Mouse (Mus musculus): ENCODE data around the gene Igdcc3.

The Igdcc3 gene

DNA sequence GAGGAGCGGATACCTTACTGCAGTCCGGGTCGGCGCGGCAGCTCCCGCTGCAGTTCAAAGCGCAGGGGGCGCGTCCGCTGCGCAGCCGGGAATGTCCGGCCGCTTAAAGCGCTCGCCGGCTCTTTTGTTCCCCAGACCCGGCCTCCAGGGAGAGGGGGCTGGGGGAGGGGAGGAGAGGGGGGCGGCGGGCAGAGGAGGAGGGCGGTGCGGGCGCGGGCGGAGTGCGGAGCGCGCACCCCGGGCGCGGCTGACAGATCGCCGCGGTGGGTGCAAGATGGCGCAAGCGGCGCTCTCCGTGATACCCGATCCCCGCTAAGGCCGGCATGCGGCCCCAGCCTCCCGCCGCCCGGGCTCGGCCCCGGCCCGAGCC is at the start of gene Igdcc3:
Gene Igdcc3 (plus strand): TSS at position 254 of the 370 bp plus-strand sequence.
- DNase-seq (ENCODE audit: low read depth, low spot score) = no peak

DNA sequence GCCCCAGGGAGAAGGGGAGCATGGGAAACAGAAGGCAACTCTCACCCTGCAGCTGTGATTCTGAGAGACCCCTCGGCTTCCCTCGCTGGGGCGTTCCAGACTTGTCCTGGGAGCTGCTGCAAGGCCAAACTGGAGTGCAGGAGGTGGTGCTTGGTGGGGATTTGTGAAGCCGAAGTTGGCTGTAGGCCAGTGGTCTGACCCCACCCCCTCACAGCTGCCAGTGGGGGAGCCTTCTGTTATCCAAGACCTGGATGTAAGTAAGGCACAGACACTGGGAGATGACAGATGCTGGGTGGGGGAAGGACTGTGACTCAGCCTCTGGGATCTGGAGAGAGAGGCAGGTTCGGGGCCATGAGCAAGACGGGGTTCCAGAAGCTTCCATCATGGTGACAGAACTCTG is 46.8 kb upstream of the Igdcc3 start:
- DNase-seq (ENCODE audit: low read depth, low spot score) = no peak

DNA sequence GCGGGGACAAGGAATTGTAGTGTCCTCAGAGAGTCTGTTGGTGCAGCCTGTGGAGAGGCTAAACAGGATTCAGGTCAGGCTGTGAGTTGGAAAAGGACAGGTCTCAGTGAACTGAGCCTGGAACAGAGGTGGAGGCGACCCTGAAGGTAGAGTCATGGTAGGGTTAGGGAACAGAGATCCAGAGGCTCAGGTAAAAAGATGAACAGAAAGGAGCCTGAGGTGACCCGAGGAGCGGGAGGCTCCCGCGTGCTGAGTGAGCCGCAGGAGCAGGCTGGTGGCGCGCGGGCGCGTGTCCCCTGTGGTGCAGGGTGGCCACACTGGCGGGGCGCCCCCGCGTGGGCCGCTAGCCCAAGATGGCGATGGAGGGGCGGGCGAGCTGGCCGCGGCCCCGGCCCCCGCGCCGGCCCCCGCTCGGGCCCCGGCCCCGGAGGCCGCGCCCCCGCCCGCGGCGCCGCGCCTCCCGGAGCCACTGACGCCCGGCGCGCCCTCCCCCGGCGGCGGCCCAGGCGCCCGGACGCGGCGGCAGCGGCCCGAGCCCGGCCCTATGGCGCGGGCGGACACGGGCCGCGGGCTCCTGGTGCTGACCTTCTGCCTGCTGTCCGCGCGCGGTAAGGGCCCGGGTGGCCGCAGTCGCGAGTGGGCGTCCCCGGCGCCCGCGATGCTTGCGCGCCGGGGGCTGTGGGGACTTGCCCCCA is 39.9 kb upstream of the Igdcc3 start, which contains the start of gene Igdcc4:
Gene Igdcc4 (plus strand): TSS at position 496 of the 695 bp plus-strand sequence.
- no peak for DNase-seq (ENCODE audit: low read depth, low spot score)

DNA sequence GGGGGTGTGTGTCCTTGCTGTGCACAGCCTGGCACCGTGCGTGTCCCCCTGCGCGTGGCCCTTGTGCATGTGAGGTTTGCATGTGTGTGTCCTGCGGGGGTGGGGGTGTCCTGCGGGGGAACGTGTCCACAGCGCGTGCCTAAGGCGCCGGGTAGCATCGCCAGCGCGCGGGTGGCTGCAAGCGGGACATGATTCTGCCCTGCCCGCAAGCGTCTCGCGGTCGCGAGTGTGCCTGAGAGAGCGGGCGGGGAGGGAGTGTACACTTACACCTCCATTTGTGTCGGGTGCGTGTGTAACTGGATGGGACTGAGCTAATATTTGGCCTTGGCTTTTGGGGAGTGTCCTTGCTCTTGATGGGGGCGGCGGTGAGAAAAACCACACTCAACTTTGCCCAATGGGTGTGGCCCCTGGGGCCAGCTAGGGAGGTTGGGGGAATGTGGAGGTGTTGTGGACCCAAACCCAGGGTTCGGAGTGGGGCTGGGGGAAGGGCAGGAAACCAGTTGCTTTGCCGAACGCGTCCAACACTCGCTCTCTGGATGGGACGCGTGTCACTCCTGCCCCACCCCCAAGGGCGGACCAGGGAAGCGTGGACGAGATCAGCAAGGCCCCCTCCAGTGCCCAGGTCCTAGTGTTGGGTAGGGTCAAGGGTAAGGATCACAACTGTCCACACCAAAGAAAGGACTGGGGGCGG is 39.2 kb upstream of the Igdcc3 start:
- DNase-seq (ENCODE audit: low read depth, low spot score) = no peak

DNA sequence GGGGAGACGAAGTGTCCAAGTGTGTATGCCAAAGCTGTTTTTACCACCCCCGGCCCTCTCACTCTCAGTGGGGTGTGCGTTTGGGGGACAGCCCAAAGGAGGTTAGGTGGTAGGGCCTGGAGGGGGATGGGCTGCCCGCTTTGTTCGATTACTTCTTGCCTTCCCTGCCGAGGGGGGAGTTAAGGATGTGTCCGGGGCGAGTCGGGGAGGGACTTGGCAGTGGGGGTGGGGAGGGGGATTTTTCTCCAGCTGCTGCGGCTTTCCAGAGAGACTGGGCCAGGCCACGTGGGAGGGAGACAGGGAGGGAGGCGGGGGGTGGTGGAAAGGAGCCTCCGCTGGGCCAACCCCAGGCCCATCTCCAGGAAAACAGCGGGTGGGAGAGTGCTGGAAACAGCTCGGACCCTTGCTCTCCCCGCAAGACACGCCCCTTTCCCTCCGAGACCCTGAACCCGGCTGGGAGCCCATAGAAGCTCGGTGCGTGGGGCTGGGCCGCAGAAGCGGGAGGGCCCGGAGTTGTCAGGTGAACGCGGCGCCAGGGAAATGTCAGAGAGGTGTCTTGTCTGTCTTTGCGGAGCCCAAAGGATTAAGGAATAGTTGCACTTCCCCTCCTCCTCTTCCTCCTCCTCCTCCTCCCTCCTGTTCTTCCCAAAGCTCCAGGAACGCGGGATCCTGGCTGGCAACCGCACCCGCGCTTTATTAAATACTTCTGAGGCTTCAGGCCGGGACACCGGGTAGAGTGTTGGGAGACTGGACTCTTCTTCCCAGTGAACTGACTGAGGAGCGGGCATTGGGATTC is 38.4 kb upstream of the Igdcc3 start:
- no peak for DNase-seq (ENCODE audit: low read depth, low spot score)

DNA sequence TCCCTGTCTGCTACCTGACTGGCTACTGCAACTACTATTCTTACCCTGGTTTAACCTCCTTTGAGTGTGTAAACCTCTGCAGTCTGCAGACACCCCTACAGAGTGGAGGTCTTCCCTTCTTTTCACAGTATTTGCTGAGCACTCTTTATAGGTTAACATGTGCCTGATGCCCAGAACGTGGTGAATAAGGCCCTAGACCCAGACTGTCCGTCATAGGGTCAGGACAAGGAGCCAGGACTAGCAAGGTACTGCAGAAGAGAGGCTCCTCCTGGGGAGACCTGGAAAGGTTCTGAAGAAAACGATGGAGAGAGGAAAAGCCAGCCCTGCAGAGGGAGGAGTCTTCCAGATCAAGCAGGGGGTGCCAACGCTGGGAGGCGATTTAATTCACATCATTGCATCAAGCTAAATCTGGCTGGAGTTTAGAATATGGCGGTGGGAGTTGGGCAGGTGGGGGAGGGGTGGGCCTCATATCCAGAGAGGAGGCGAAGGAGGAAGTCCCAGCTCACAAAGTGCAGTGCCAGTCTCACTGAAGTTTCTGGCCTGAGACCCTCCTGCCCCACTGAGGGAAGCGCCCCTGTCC is 37.7 kb upstream of the Igdcc3 start:
- no peak for DNase-seq (ENCODE audit: low read depth, low spot score)

DNA sequence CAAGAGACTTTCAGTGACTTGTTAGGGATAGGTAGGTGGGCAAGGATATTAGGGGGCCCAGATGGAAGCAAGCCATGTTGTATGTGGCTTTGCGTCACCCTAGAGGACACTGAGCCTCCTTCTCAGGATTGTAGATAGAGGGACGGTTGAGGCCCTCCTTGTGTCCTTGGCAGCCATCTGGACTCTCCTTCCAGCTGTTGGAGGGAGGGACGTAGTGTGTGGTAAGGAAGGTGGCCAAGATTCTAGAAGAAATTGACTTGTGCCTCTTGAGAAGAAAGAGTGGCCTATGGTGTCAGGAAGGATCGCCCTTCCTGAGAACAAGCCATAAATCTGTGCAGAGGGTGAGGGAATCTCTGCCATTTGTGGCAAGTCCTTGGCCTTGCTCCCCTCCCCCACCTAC is 34.2 kb upstream of the Igdcc3 start:
- DNase-seq (ENCODE audit: low read depth, low spot score) = no peak

DNA sequence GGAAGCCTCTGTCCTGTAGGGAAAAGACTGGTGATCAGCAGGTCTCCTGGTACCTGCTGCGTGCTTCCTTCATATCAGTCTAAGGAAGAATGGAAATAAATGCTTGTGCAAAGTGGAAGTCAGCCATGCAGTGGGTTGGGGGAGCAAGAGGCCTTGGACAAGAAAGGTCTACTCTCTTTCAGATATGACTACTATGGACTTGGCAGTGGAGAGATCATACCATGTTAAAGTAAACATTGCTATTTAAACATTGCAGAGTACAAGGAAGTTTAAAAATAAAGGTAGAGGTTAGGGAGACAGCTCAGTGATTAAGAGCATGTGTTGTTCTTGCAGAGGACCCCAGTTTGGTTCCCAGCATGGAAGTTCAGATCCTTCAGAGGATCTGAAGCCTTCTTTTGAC is 33.1 kb upstream of the Igdcc3 start:
- no peak for DNase-seq (ENCODE audit: low read depth, low spot score)

DNA sequence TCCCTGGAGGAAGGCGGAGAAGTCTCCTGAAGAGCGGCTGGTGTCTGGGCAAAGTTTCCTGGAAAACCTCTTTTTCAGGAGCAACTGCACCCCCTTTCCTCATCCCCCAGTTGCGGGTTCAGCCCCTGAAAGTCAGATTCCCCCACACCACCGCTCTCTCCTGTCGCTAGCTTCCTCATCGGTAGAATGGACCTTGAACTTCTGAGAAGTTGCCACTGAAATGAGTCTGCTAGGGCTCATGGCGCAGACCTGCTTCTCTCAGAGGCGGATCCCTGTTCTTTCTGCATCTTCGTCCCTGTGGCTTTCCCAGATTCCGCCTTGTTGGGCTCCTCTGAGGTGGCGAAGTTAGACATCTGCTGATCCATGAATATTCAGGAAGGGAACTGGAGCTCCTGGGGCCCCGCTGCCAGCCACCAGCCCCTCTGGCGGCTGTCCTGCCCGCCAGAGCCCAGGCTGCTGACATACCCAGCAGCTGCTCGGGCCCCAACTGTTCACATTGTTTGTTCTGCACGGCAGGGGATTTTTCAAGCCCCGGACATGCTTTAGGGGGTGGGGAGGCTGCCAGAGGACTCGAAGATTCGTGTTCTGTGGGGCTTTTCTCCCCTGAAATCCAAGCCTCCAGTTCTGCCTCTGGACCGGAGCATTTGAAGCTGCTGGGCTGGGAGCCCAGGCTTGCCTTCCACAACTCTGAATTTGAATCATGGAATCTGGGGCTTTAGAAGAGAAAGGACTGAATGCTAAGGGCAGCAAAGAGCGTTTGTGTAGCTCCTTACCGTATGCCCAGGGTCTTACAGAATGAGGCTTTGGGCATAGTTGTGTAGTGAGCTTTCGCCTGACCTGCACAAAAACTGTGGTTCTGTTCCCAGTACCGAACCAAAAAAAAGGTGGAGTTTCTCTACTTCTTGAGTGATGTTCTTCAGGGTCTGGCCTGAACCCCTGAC is 31.6 kb upstream of the Igdcc3 start:
- no peak for DNase-seq (ENCODE audit: low read depth, low spot score)

DNA sequence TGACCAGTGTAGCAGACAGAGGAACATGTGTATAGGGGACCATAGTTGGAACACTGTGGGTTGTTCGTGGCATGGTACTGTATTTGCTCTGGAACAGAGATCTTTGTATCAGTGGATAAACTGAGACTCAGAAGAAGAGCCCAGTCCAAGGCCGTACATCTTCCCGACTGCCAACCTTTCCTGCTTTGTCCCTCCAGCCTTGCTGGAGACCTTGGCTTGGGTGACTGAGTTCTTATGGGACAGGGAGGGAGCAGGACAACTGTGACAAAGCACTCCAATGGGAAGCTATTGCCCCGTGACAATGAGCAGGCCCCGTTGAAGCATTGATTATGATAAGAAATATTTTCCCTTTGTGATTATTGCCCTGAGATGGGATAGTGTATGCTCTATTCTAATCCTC is 29.3 kb upstream of the Igdcc3 start:
- no peak for DNase-seq (ENCODE audit: low read depth, low spot score)

DNA sequence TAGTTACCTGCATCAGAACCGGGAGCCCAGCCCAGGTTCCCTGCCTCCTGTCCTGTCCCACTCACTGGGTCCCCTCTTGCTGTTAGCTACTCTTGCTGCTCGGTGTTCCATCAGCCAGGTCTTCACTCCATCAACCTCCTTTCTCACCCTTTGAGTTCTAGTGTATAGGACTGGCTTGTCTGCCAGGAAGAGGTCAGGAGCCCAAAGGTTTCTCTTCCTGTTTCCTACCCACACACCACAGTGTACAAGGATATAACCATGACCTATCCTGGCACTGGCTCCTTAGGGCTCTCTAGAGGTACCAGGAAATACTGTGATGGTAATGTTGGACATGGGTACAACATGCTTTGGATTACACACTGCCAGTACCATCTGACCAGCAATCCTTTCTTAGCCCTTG is 27.3 kb upstream of the Igdcc3 start:
- no peak for DNase-seq (ENCODE audit: low read depth, low spot score)

DNA sequence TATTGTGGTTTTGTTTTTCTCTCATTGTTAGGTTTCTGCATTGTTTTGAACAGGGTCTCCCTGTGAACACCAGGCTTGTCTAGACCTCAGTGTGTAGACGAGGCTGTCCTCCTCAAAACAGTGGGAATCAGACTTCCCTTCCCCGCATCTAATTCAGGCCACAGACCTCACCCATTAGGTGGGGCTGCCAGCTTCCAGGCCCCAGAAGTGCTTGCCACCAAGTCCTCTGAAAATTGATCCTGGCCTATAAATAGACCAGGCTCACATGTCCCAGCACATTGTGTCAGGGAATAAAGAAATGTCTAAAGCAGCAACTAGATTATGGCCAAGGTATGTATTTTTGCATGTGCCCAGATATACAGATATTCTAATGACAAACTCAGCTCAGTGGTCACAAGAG is 25.1 kb upstream of the Igdcc3 start:
- no peak for DNase-seq (ENCODE audit: low read depth, low spot score)

DNA sequence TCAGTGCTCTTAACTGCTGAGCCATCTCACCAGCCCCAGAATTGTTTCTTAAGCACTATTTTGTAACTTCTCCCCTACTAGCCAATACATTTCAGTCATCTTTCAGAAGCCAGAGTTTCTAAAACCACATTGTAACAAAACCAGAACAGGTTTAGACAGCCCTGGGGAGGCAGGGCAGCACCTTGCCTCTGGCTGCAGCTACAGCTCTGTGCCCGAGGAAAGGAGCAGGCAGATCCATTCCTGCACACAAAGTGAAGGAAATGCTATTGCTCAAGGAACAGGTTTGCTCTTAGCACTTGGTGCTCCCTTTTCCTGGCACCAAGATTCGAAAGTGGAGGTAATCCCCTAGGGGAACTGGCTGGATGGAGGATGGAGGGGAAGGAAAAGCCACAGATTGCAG is 23.5 kb upstream of the Igdcc3 start:
- no peak for DNase-seq (ENCODE audit: low read depth, low spot score)

DNA sequence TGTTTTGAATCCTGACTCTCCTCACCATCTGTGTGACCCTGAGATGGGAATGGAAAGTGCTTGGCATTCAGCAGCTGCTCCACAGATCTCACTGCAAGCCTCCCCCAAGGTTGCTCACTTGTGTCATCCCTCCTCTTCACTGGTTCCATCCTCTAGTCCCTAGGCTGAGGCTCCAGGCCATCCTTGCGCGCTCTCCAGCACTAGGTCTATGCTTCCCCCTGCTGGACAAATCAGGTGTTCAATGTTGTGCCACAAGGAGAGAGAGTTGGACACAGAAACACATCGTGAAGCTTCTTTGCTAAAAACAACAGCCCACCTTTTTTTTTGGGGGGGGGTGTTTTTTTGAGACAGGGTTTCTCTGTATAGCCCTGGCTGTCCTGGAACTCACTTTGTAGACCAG is 20.1 kb upstream of the Igdcc3 start:
- DNase-seq (ENCODE audit: low read depth, low spot score) = no peak

DNA sequence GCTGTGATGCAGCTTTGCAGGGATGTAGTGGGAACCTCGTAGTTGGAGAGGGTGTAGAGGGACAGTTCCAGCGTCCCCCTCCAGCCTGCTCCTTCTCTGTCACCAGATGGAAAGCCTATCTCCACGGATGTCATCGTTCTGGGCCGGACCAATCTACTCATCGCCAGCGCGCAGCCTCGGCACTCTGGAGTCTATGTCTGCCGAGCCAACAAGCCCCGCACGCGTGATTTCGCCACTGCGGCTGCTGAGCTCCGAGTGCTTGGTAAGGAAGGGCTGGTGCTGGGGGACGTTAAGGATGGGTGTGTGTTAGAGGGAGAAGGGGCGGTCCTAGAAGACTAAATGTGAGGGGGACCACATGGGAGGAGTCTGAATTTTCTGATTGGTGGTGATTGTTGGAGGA is 18.4 kb upstream of the Igdcc3 start:
- DNase-seq (ENCODE audit: low read depth, low spot score) = peak; percentile 60

DNA sequence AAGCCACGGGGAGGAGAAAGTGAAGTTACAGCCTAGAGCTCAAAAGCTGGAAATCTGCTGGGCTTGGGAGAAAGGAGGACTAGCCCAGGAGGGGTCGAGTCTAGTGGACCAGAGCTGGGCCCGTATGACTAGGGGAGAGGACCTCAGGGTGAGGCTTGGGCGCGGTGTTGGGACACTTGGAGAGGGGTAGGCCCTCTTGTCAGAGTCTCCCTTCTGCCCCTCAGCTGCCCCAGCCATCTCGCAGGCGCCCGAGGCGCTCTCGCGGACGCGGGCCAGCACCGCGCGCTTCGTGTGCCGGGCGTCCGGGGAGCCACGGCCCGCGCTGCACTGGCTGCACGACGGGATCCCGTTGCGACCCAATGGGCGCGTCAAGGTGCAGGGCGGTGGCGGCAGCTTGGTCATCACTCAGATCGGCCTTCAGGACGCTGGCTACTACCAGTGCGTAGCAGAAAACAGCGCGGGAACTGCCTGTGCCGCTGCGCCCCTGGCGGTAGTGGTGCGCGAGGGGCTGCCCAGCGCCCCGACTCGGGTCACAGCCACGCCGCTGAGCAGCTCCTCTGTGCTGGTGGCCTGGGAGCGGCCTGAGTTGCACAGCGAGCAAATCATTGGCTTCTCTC is 17.3 kb upstream of the Igdcc3 start:
- DNase-seq (ENCODE audit: low read depth, low spot score) = no peak

DNA sequence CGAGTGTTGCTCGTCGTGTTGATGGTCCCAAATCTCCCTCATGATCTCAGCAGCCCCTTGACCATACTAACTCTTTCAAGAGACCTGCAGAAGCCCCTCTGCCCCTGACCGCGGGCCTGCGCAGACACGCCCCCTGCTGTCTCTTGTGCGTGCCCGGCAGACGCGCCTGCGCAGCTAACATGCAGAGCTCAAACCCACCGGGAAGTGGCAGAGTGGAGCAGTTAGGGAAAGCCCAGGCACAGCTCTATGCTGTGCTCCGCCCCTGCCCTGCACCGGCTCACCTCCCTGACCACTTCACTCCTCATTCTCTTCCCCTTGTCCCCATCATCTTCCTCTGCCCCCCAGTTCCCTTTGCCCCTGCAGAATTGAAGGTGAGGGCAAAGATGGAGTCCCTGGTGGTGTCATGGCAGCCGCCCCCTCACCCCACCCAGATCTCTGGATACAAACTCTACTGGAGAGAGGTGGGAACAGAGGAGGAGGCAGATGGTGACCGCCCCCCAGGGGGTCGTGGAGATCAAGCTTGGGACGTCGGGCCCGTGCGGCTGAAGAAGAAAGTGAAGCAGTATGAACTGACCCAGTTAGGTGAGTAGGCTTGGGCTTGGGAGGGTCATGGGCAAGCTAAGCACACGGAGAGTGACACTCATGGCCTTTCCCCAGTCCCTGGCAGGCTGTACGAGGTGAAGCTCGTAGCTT is 12.7 kb upstream of the Igdcc3 start:
- DNase-seq (ENCODE audit: low read depth, low spot score) = no peak

DNA sequence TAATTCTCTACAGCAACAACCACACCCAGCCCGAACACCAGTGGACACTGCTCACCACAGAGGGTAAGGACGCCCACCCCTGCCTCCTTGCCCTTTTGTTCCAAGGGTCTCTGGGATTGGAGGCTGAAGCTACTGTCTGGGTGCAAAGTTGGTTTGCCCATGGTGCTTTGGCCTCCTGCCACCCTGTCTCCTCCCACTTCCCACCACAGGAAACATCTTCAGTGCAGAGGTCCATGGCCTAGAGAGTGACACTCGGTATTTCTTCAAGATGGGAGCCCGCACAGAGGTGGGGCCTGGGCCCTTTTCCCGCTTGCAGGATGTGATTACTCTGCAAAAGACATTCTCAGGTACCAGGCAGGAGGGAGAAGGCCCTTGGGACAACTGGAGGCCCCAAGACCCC is 9.3 kb upstream of the Igdcc3 start:
- DNase-seq (ENCODE audit: low read depth, low spot score) = no peak

DNA sequence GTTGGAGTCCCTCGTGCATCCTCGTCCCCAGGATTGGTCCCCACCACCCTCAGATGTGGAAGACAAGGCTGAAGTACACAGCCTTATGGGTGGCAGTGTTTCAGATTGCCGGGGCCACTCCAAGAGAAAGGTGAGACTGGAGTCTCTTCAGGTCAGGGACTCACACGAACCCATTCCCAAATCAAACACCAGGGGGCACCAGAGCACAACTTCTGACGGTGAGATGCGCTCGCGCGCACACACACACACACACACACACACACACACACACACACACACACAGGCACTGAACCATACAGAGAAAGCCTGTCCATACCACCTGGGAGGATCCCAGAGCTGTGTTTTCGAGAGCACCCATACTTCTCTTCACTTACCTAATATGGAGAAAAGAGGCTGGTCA is 7.2 kb upstream of the Igdcc3 start:
- DNase-seq (ENCODE audit: low read depth, low spot score) = no peak

DNA sequence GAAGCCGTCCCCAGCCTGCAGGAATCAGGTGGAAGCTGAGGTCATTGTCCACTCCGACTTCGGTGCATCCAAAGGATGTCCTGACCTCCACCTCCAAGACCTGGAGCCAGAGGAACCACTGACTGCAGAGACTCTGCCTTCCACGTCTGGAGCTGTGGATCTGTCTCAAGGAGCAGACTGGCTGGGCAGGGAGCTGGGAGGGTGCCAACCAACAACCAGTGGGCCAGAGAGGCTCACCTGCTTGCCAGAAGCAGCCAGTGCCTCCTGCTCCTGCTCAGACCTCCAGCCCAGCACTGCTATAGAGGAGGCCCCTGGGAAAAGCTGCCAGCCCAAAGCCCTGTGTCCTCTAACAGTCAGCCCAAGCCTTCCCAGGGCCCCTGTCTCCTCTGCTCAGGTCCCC is 5.9 kb upstream of the Igdcc3 start:
- DNase-seq (ENCODE audit: low read depth, low spot score) = no peak
